8 mouse cellular contexts compared by ENCODE assay signal in genomic region chr4:85514205-85514681, GRCm38 (mm10). TPM values are rescaled to one million over a fixed set of nuclear protein-coding genes. Genes with fewer than 3 reads are reported as not detected.
DNase-seq lines count a peak whose midpoint lies in the region; ATAC-seq lines count a peak whose summit lies in the region.

No protein-coding gene starts in this region.

- intact Hi-C loops in left cerebral cortex, postnatal 36 days (cut with DNase I) = no loop called here

- H3K9me3 ChIP-seq in forebrain, embryonic 16.5 days (ENCODE audit: control insufficient read depth, low read length) = no peaks in the 10 kb centered on the region
- no peaks in the 10 kb centered on the region for H3K9me3 ChIP-seq in hindbrain, embryonic 14.5 days (ENCODE audit: control insufficient read depth, low read length)
- H3K9me3 ChIP-seq in stomach, embryonic 14.5 days (ENCODE audit: control insufficient read depth, low read depth, low read length) = no peaks in the 10 kb centered on the region

- peak overlapping the region; percentile 66 for H3K4me3 ChIP-seq in forebrain, embryonic 16.5 days (replicated peaks; ENCODE audit: low read length)
- peak overlapping the region; percentile 57 for H3K4me3 ChIP-seq in hindbrain, embryonic 14.5 days (replicated peaks; ENCODE audit: low read length)
- peak overlapping the region; percentile 50 for H3K4me3 ChIP-seq in stomach, embryonic 14.5 days (ENCODE audit: low read depth, low read length)

- peaks cover 8% of the 10 kb centered on the region for H3K27me3 ChIP-seq in forebrain, embryonic 16.5 days (replicated peaks; ENCODE audit: control insufficient read depth, insufficient read depth, low read length)
- peaks cover 17% of the 10 kb centered on the region for H3K27me3 ChIP-seq in hindbrain, embryonic 14.5 days (ENCODE audit: control insufficient read depth, insufficient read depth, low read length)
- H3K27me3 ChIP-seq in stomach, embryonic 14.5 days (ENCODE audit: control insufficient read depth, insufficient read depth, low read length) = no peaks in the 10 kb centered on the region

- H3K9ac ChIP-seq in forebrain, embryonic 16.5 days (replicated peaks; ENCODE audit: low read depth, low read length) = peak overlapping the region; percentile 78
- H3K9ac ChIP-seq in hindbrain, embryonic 14.5 days = peak overlapping the region; percentile 72
- H3K9ac ChIP-seq in stomach, embryonic 14.5 days (replicated peaks; ENCODE audit: low read depth, low read length) = peak overlapping the region; percentile 28; the same call in 1 of the 2 replicates

- H3K27ac ChIP-seq in forebrain, embryonic 16.5 days (ENCODE audit: low read length) = no peak overlapping the region
- no peak overlapping the region for H3K27ac ChIP-seq in hindbrain, embryonic 14.5 days
- no peak overlapping the region for H3K27ac ChIP-seq in stomach, embryonic 14.5 days (ENCODE audit: low read length)

- peak overlapping the region; percentile 96 for H3K4me2 ChIP-seq in forebrain, embryonic 16.5 days (ENCODE audit: low read length)
- H3K4me2 ChIP-seq in hindbrain, embryonic 14.5 days (replicated peaks) = peak overlapping the region; percentile 99
- H3K4me2 ChIP-seq in stomach, embryonic 14.5 days (replicated peaks; ENCODE audit: low read depth, low read length) = peak overlapping the region; percentile 98

- H3K36me3 ChIP-seq in forebrain, embryonic 16.5 days (ENCODE audit: control insufficient read depth, insufficient read depth) = no peaks in the 10 kb centered on the region
- H3K36me3 ChIP-seq in hindbrain, embryonic 14.5 days (replicated peaks; ENCODE audit: control insufficient read depth, insufficient read depth) = no peaks in the 10 kb centered on the region
- H3K36me3 ChIP-seq in stomach, embryonic 14.5 days (ENCODE audit: control insufficient read depth, insufficient read depth, low read length) = no peaks in the 10 kb centered on the region

- peak; percentile 94 for ATAC-seq in forebrain, embryonic 16.5 days
- peak; percentile 92 for ATAC-seq in hindbrain, embryonic 14.5 days (ENCODE audit: low FRiP score)
- ATAC-seq in stomach, embryonic 14.5 days (ENCODE audit: insufficient number of reproducible peaks, insufficient read depth, low FRiP score, low read depth) = peak; percentile 87

- H3K4me1 ChIP-seq in forebrain, embryonic 16.5 days (replicated peaks; ENCODE audit: control insufficient read depth, insufficient read depth, low read length) = peaks cover 14% of the 10 kb centered on the region
- peaks cover 4% of the 10 kb centered on the region for H3K4me1 ChIP-seq in hindbrain, embryonic 14.5 days (replicated peaks; ENCODE audit: control insufficient read depth, insufficient read depth, low read length)
- H3K4me1 ChIP-seq in stomach, embryonic 14.5 days (ENCODE audit: control insufficient read depth, insufficient read depth, low read length) = no peaks in the 10 kb centered on the region

- DNase-seq in ES-CJ7 (ENCODE audit: low read depth, low spot score) = peak; percentile 60
- DNase-seq in cerebellum, adult 11-12 months = peak; percentile 77
- peak; percentile 42 for DNase-seq in hindbrain, embryonic 14.5 days (ENCODE audit: low spot score)
- peak; percentile 14 to 16 for DNase-seq in left cerebral cortex, postnatal 36 days (ENCODE audit: low spot score in 2 of 2)
- peak; percentile 66 for DNase-seq in mesoderm, embryonic 11.5 days (ENCODE audit: low read depth, low spot score)
- DNase-seq in c-Kit-positive CD71-positive TER-119-positive erythroid progenitor cells, embryonic 14.5 days (ENCODE audit: low spot score) = no peak

- WGBS in forebrain, embryonic 16.5 days = 1% methylated on average over 33 of the region's 33 CpGs
- WGBS in hindbrain, embryonic 14.5 days = 0% methylated on average over 32 of the region's 33 CpGs
- WGBS in stomach, embryonic 14.5 days = under 1% methylated on average over 30 of the region's 33 CpGs

RNA-seq across cellular contexts. Expression of gene Adamtsl1, which starts 0.3 kb away (rescaled TPM):
- 6.7 and 7.1 TPM in 2 replicates for polyA plus RNA-seq in forebrain, embryonic 16.5 days (2015; fragmentation: Nextera tagmentation; extraction: Ambion mirVana)
- polyA plus RNA-seq in hindbrain, embryonic 14.5 days (2014; fragmentation: Nextera tagmentation; extraction: Ambion mirVana) = 9.5 and 11.5 TPM in 2 replicates
- 1 to 10 TPM; 4.3 to 4.5 TPM for total RNA-seq in left cerebral cortex, postnatal 36 days (2021)
- polyA plus RNA-seq in stomach, embryonic 14.5 days (2014; fragmentation: Nextera tagmentation; extraction: Ambion mirVana) = 32.0 and 33.3 TPM in 2 replicates

Comparison
In these comparisons a context has a peak if more than half of its experiments do, and no peak if none do; other contexts are left out.
1. H3K9ac ChIP-seq: peak in every context shown above with its lines; median percentile 78 in forebrain, embryonic 16.5 days; 72 in hindbrain, embryonic 14.5 days; 28 in stomach, embryonic 14.5 days.